Mouse (Mus musculus) liver, embryonic 13.5 days (tissue): Measurements from ENCODE around the gene Prkar2b. TPM values are rescaled to one million over a fixed set of nuclear protein-coding genes. Genes with fewer than 3 reads are reported as not detected.

Source experiments
- ATAC-seq: fragments of 200-750 bp; cut with Nextera tagmentation; 2 replicates; pipeline ENCODE4 v1.8.0; 2017; ENCODE audit warnings: low read depth, mild to moderate bottlenecking, moderate number of reproducible peaks, moderate library complexity
- DNase-seq: peaks from one replicate; pipeline ENCODE4 v3.0.0; 2022
- H3K27ac ChIP-seq: fragments of 300-500 bp; sonication (generic); 2 replicates; pipeline ENCODE4 v1.5.1; 2015; ENCODE audit warnings: moderate library complexity, mild to moderate bottlenecking, inconsistent platforms
- H3K27me3 ChIP-seq: fragments of 300-500 bp; sonication (generic); 2 replicates; pipeline ENCODE4 v1.6.1; 2015; ENCODE audit warnings: mild to moderate bottlenecking, inconsistent platforms
- H3K36me3 ChIP-seq: fragments of 300-500 bp; sonication (generic); 2 replicates; pipeline ENCODE4 v1.6.1; 2015; ENCODE audit warnings: mild to moderate bottlenecking, inconsistent platforms
- H3K4me1 ChIP-seq: fragments of 300-500 bp; sonication (generic); replicated peaks from 2 replicates; pipeline ENCODE4 v1.6.1; 2015; ENCODE audit warnings: inconsistent platforms
- H3K4me2 ChIP-seq: fragments of 300-500 bp; sonication (generic); 2 replicates; pipeline ENCODE4 v1.6.1; 2015; ENCODE audit warnings: inconsistent platforms, mild to moderate bottlenecking, moderate library complexity
- H3K4me3 ChIP-seq: fragments of 300-500 bp; sonication (generic); replicated peaks from 2 replicates; pipeline ENCODE4 v1.5.1; 2015; ENCODE audit warnings: mild to moderate bottlenecking, inconsistent platforms
- H3K9ac ChIP-seq: fragments of 300-500 bp; sonication (generic); 2 replicates; pipeline ENCODE4 v1.6.1; 2015; ENCODE audit warnings: mild to moderate bottlenecking, inconsistent platforms
- H3K9me3 ChIP-seq: fragments of 300-500 bp; sonication (generic); replicated peaks from 2 replicates; pipeline ENCODE4 v1.6.1; 2016; ENCODE audit warnings: inconsistent platforms
- WGBS: fragments of 180-500 bp; shearing (Covaris S2); methylation state at CpG from one replicate; pipeline ENCODE4 v1.1.7; 2015; ENCODE audit not compliant: insufficient replicate concordance; 5-methylcytosine and 5-hydroxymethylcytosine counted together
- polyA plus RNA-seq: library from polyadenylated mRNA; unstranded; fragments of >200 nt; fragmentation: Nextera tagmentation; extraction: Ambion mirVana; gene quantifications from 2 replicates; pipeline ENCODE4 v1.2.1, GENCODE M21; 2015

The Prkar2b gene
- polyA plus RNA-seq, 1 experiment from 2014 or later = 79.3 TPM

GRCm38 (mm10) chr12:32008728-32009127 lies 52.4 kb downstream of the Prkar2b start:
- Histone ChIP-seq H3K27ac (0 out of 2 replicates have a peak overlapping the region, but pooled peaks have one; percentile 0), H3K9me3 (no peaks in the 10 kb centered on the region), H3K36me3 (peaks cover 16% of the 10 kb centered on the region), H3K4me3 (no peak overlapping the region), H3K27me3 (no peaks in the 10 kb centered on the region), H3K4me1 (peaks cover 45% of the 10 kb centered on the region), H3K9ac (no peak overlapping the region), H3K4me2 (no peak overlapping the region)
- 50% methylated on average over 5 of the region's 5 CpGs for WGBS
- DNase-seq (no peak), ATAC-seq (no peak)

- no peaks in the 10 kb centered on the region for H3K27me3 ChIP-seq
- H3K4me3 ChIP-seq = no peak overlapping the region
- H3K9ac ChIP-seq = no peak overlapping the region
- no peak overlapping the region for H3K4me2 ChIP-seq
- peaks cover 13% of the 10 kb centered on the region for H3K36me3 ChIP-seq
- WGBS = 89% methylated on average over 4 of the region's 4 CpGs
- DNase-seq (no peak), ATAC-seq (no peak)
- peaks cover 40% of the 10 kb centered on the region for H3K4me1 ChIP-seq
- H3K27ac ChIP-seq = no peak overlapping the region
- H3K9me3 ChIP-seq = no peaks in the 10 kb centered on the region
Observed at GRCm38 (mm10) chr12:32007646-32008045, 53.5 kb downstream of the Prkar2b start.

DNA sequence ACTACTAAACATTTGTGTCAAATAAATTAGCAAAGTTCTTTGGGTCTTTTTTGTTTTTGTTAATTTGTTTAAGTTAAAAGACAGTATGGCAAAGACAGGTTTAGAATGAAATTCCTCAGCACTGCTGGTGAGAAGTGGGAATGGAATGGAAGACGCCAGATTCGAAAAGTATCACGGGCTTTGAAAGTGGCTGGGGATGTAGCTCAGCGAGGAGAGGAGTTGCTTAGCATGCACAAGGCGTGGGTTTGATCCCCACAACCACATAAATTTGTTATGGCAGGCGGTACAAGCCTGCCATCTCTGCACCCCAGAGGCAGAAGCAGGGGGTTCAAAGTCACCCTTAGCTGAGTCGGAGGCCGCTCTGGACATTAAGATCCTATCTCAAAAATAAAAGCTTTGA lies 54.1 kb downstream of the Prkar2b start:
- Histone ChIP-seq H3K9ac (no peak overlapping the region), H3K36me3 (peaks cover 13% of the 10 kb centered on the region), H3K27ac (no peak overlapping the region), H3K4me3 (no peak overlapping the region), H3K4me1 (peaks cover 38% of the 10 kb centered on the region), H3K27me3 (no peaks in the 10 kb centered on the region), H3K9me3 (no peaks in the 10 kb centered on the region), H3K4me2 (no peak overlapping the region)
- ATAC-seq (no peak), DNase-seq (no peak)
- WGBS = 91% methylated on average over 8 of the region's 8 CpGs

DNA sequence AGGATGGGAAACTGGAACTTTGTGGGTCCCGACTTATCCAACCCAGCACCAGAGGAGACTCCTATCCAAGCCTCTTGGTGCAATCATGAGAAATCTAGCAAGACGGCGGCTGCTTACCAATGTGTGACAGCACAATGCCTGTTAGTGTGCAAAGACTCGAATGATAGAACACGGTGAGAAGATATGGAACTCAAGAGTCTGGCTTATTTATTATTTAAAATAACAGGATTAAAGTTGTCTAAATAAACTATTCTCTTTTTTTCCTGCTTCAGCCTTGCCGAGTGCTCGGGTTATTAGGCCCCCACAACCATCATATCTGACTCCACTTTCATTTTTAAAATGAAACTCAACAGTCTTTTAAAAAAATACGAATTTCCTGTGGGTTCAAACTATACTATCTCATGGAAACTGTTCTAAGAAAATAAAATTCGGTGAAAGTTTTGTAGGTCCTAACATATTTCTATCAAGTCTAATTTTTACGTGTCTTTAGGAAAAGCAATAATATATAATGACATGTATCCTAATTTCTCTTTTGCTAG lies 54.6 kb downstream of the Prkar2b start:
- H3K4me2 ChIP-seq = no peak overlapping the region
- no peaks in the 10 kb centered on the region for H3K27me3 ChIP-seq
- no peak overlapping the region for H3K27ac ChIP-seq
- no peak for ATAC-seq
- H3K9ac ChIP-seq = no peak overlapping the region
- peaks cover 12% of the 10 kb centered on the region for H3K36me3 ChIP-seq
- no peak for DNase-seq
- whole genome bisulfite sequencing = 90% methylated on average over 10 of the region's 10 CpGs
- H3K9me3 ChIP-seq = no peaks in the 10 kb centered on the region
- H3K4me1 ChIP-seq = peaks cover 39% of the 10 kb centered on the region
- H3K4me3 ChIP-seq = no peak overlapping the region

GRCm38 (mm10) chr12:32000464-32000863 lies 60.6 kb downstream of the Prkar2b start:
- DNase-seq = no peak
- no peak for ATAC-seq
- Histone ChIP-seq H3K4me3 (no peak overlapping the region), H3K4me2 (no peak overlapping the region), H3K27me3 (no peaks in the 10 kb centered on the region), H3K9ac (no peak overlapping the region; the same call in 1 of the 2 replicates), H3K9me3 (no peaks in the 10 kb centered on the region), H3K4me1 (peaks cover 63% of the 10 kb centered on the region), H3K36me3 (peaks cover 21% of the 10 kb centered on the region), H3K27ac (0 out of 2 replicates have a peak overlapping the region, but pooled peaks have one; percentile 12)
- 37% methylated on average over 7 of the region's 7 CpGs for WGBS

DNA sequence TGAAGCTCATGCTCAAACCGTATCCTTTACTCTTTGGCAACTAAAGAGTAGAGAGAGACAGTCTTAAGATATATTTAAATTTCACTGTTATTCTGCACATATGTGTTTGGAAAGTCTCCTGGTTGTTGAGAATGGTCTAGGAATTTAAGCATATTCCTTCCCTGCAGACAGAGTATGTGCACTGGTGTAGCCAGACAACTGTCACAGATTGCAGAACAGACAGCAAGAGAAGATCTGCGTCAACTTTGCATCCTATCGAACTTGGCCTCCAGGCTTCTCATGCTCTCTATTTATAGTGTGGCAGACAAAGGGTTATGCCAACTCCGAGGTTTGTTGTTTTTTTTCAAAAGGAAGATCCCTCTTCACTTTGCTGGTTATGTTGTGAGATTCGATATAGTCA lies 62.4 kb downstream of the Prkar2b start:
- no peak overlapping the region for H3K9ac ChIP-seq
- H3K27ac ChIP-seq = peak overlapping the region; percentile 93; the same call in 1 of the 2 replicates
- H3K4me3 ChIP-seq = no peak overlapping the region
- no peak overlapping the region for H3K4me2 ChIP-seq
- H3K9me3 ChIP-seq = no peaks in the 10 kb centered on the region
- ATAC-seq (no peak), DNase-seq (no peak)
- H3K4me1 ChIP-seq = peaks cover 68% of the 10 kb centered on the region
- 56% methylated on average over 5 of the region's 5 CpGs for WGBS
- H3K36me3 ChIP-seq = peaks cover 28% of the 10 kb centered on the region
- no peaks in the 10 kb centered on the region for H3K27me3 ChIP-seq

DNA sequence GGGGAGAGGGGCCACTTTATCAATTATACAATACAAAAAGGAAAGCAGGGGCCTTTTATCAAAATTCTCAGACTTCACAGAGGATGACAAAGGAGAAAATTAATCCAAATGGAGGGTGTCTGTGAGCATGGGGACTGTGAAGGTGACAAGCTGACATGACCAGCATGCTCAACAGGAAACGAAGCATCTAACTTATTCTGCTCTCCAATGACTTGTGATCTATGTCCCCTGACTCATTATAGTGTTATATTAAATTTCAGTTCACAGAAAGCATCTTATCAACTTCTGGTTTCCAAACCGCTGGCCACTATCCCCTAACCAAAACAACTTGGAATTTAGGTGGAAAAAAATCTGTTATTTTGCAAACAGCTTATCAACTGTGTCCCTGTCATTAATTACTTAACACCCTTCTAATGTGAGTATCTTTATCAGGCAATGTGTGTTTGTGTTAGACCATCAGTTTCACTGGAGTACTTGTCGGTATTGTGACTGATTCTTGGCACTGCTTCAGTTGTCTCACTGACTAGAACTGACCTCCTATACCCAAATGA lies 63.7 kb downstream of the Prkar2b start:
- Histone ChIP-seq H3K9ac (no peak overlapping the region), H3K36me3 (peaks cover 41% of the 10 kb centered on the region), H3K27me3 (no peaks in the 10 kb centered on the region), H3K4me3 (no peak overlapping the region), H3K27ac (peak overlapping the region; percentile 93), H3K4me2 (peak overlapping the region; percentile 52), H3K9me3 (no peaks in the 10 kb centered on the region), H3K4me1 (peaks cover 68% of the 10 kb centered on the region)
- ATAC-seq (peak; percentile 29; the same call in 1 of the 2 replicates), DNase-seq (no peak)
- 33% methylated on average over 3 of the region's 3 CpGs for WGBS

- Histone ChIP-seq H3K9ac (peak overlapping the region; percentile 50), H3K27ac (peak overlapping the region; percentile 93), H3K4me1 (peaks cover 67% of the 10 kb centered on the region), H3K4me3 (no peak overlapping the region; the same call in 1 of the 2 replicates), H3K4me2 (peak overlapping the region; percentile 52), H3K36me3 (peaks cover 43% of the 10 kb centered on the region), H3K9me3 (no peaks in the 10 kb centered on the region), H3K27me3 (no peaks in the 10 kb centered on the region)
- peak; percentile 67 for DNase-seq
- 12% methylated on average over 5 of the region's 5 CpGs for WGBS
- ATAC-seq = peak; percentile 87
Observed at GRCm38 (mm10) chr12:31996877-31997276, 64.2 kb downstream of the Prkar2b start.

- H3K9ac ChIP-seq = peak overlapping the region; percentile 6; the same call in 1 of the 2 replicates
- DNase-seq (no peak), ATAC-seq (no peak)
- no peaks in the 10 kb centered on the region for H3K27me3 ChIP-seq
- H3K9me3 ChIP-seq = no peaks in the 10 kb centered on the region
- peak overlapping the region; percentile 55 for H3K27ac ChIP-seq
- H3K4me3 ChIP-seq = no peak overlapping the region
- no peak overlapping the region for H3K4me2 ChIP-seq
- H3K4me1 ChIP-seq = peaks cover 46% of the 10 kb centered on the region
- H3K36me3 ChIP-seq = peaks cover 79% of the 10 kb centered on the region
- 86% methylated on average over 4 of the region's 4 CpGs for WGBS
Observed at GRCm38 (mm10) chr12:31990575-31990974, 70.5 kb downstream of the Prkar2b start.

- ATAC-seq (peak; percentile 70), DNase-seq (no peak)
- H3K9ac ChIP-seq = no peak overlapping the region
- 0 out of 2 replicates have a peak overlapping the region, but pooled peaks have one; percentile 55 for H3K27ac ChIP-seq
- H3K4me2 ChIP-seq = no peak overlapping the region
- peaks cover 52% of the 10 kb centered on the region for H3K4me1 ChIP-seq
- no peaks in the 10 kb centered on the region for H3K9me3 ChIP-seq
- peaks cover 88% of the 10 kb centered on the region for H3K36me3 ChIP-seq
- no peak overlapping the region for H3K4me3 ChIP-seq
- H3K27me3 ChIP-seq = no peaks in the 10 kb centered on the region
Observed at GRCm38 (mm10) chr12:31989726-31990125, 71.4 kb downstream of the Prkar2b start.

DNA sequence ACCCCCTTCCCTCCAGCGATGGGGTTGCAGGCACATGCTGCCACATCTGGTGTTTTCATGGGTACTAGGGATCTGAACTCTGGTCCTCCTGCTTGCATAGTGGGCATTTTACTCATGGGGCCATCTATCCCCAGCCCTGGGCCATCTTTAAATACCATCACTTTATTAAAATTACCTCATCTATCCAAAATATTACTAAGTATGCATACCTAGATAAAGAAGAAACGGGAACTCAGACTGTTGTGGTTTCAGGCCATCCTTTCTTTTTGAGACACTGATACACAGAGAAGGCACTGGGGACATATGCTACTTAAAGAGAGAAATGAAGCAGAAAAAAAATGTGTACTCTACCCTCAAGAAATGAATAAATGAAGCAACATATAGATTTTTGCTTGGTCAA lies 74.6 kb downstream of the Prkar2b start:
- H3K27me3 ChIP-seq = no peaks in the 10 kb centered on the region
- 69% methylated on average over 2 of the region's 2 CpGs for WGBS
- no peak for DNase-seq
- no peak overlapping the region for H3K4me3 ChIP-seq
- H3K4me2 ChIP-seq = no peak overlapping the region
- H3K4me1 ChIP-seq = peaks cover 40% of the 10 kb centered on the region
- ATAC-seq = no peak
- H3K9me3 ChIP-seq = no peaks in the 10 kb centered on the region
- H3K9ac ChIP-seq = no peak overlapping the region
- H3K27ac ChIP-seq = no peak overlapping the region
- peaks cover 86% of the 10 kb centered on the region for H3K36me3 ChIP-seq

DNA sequence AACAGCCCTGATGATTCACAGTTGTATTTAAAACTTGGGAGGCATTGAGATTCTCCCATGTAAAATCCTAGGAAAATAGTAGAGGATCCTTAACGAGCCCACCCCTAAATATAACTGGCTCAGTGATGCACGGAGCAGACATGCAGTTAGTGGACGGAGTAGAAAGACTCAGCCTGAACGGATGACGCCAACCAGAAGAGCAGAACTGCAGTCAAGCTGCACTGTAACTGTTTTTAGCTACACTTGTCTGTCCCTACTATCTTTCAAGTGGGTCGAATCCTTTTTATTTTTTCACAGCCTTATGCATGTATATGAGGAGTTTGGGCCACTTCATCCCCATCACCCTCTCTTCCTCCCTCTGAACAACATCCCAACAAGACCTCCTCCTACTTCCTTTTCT lies 75.4 kb downstream of the Prkar2b start:
- Histone ChIP-seq H3K4me2 (no peak overlapping the region), H3K9me3 (no peaks in the 10 kb centered on the region), H3K36me3 (peaks cover 86% of the 10 kb centered on the region), H3K4me1 (peaks cover 38% of the 10 kb centered on the region), H3K4me3 (no peak overlapping the region), H3K27ac (no peak overlapping the region), H3K27me3 (no peaks in the 10 kb centered on the region), H3K9ac (no peak overlapping the region)
- 88% methylated on average over 6 of the region's 6 CpGs for WGBS
- ATAC-seq (no peak), DNase-seq (no peak)
